Mouse (Mus musculus) left cerebral cortex, adult 11 months (tissue): ENCODE results near the gene Olfr1298.

Source experiments
- DNase-seq: peaks from one replicate; pipeline ENCODE4 v3.0.0; 2022; ENCODE audit warnings: low spot score

Olfr1298 gene

GRCm38 (mm10) chr2:111649101-111649500, at the start of gene Olfr1298:
Olfr1298 (minus strand) TSS chr2:111649201.
- DNase-seq, result no peak

- no peak for DNase-seq
These were observed 12.1 kb upstream of the Olfr1298 start, which contains the start of gene Olfr1299 for GRCm38 (mm10) chr2:111661119-111661518. Olfr1299 (plus strand) TSS chr2:111661419.

- no peak for DNase-seq
These were observed 22.6 kb downstream of the Olfr1298 start, which contains the start of gene Olfr1297 for GRCm38 (mm10) chr2:111626397-111626796. Olfr1297 (minus strand) TSS chr2:111626497.
